Comparison of ENCODE assay signal across 8 mouse cellular contexts in genomic region chr3:30012150-30012549, GRCm38 (mm10).
DNase-seq lines count a peak whose midpoint lies in the region; ATAC-seq and TF ChIP-seq lines count a peak whose summit lies in the region.

No protein-coding gene starts in this region.

- H3K27me3 ChIP-seq in lung, embryonic 14.5 days (ENCODE audit: insufficient read depth, low read length), result no peaks in the 10 kb centered on the region

- 0% methylated on average over 27 of the region's 27 CpGs for WGBS in lung, embryonic 14.5 days

- no peak for DNase-seq in layer of hippocampus, adult 2 months (ENCODE audit: low spot score in 2 of 2)
- DNase-seq in layer of hippocampus, adult 18-20 months (ENCODE audit: low spot score in 2 of 2), result no peak
- DNase-seq in embryo, embryonic 10 days (ENCODE audit: low spot score), result peak; percentile 31
- DNase-seq in heart, adult 18-20 months, result peak; percentile 84 to 85
- DNase-seq in kidney, adult 11 months, result peak; percentile 71
- peak; percentile 62 for DNase-seq in lung, embryonic 14.5 days
- DNase-seq in skeletal muscle tissue, adult 2 months (ENCODE audit: low read depth, low spot score), result peak; percentile 82

- H3K9me3 ChIP-seq in lung, embryonic 14.5 days (ENCODE audit: low read depth, low read length), result no peaks in the 10 kb centered on the region

- no peaks in the 10 kb centered on the region for H3K4me1 ChIP-seq in lung, embryonic 14.5 days (ENCODE audit: insufficient read depth)

- no peak for TF ChIP-seq CTCF in layer of hippocampus, adult 2 months (conservative IDR thresholded peaks at IDR 0.05)
- no peak for TF ChIP-seq CTCF in lung, embryonic 14.5 days (IDR thresholded peaks at IDR 0.05; ENCODE audit: low read depth)

- H3K9ac ChIP-seq in lung, embryonic 14.5 days, result peak overlapping the region; percentile 91

- H3K27ac ChIP-seq in layer of hippocampus, adult 2 months, result peak overlapping the region; percentile 64; the same call in 1 of the 2 replicates
- peak overlapping the region; percentile 97 for H3K27ac ChIP-seq in lung, embryonic 14.5 days (ENCODE audit: low read depth)

- H3K4me2 ChIP-seq in lung, embryonic 14.5 days, result peak overlapping the region; percentile 74

- H3K36me3 ChIP-seq in lung, embryonic 14.5 days (ENCODE audit: insufficient read depth), result peaks cover 5% of the 10 kb centered on the region; the same call in 1 of the 2 replicates

- no peak for ATAC-seq in lung, embryonic 14.5 days (ENCODE audit: insufficient read depth)
- ATAC-seq in activated CD4-positive, CD25-positive, alpha-beta regulatory T cell, adult 4 months, result no peak

- H3K4me3 ChIP-seq in layer of hippocampus, adult 2 months, result peak overlapping the region; percentile 53
- H3K4me3 ChIP-seq in lung, embryonic 14.5 days (ENCODE audit: low read depth, low read length), result peak overlapping the region; percentile 68

Comparison
In these comparisons a context has a peak if more than half of its experiments do, and no peak if none do; other contexts are left out.
1. DNase-seq: peak in embryo, embryonic 10 days (single experiment), heart, adult 18-20 months (2 of 2), kidney, adult 11 months (single experiment), lung, embryonic 14.5 days (single experiment) and skeletal muscle tissue, adult 2 months (single experiment); none in layer of hippocampus, adult 2 months (0 of 2) and layer of hippocampus, adult 18-20 months (0 of 2).